Mouse (Mus musculus) MEL (cell line): ENCODE results near the gene Ttk. TPM values are rescaled to one million over a fixed set of nuclear protein-coding genes. Genes with fewer than 3 reads are reported as not detected.
A peak's percentile ranks its signal among the peaks of the same experiment; 100 is the strongest.

ENCODE experiments used
- DNase-seq: peaks from one replicate; pipeline ENCODE4 v3.0.0; 2011; ENCODE audit warnings: low read depth, low spot score
- H3K27ac ChIP-seq: 2 replicates; pipeline ENCODE4 v1.5.1; 2012; ENCODE audit warnings: low read depth, mild to moderate bottlenecking, control low read depth, low read length, moderate library complexity; ENCODE audit not compliant: control insufficient read depth
- H3K27me3 ChIP-seq, 2 experiments: fragments of 150-350 bp in 1 of 2; sonication (generic) in 1 of 2; 2 replicates each; pipeline ENCODE4 v1.6.1; 2012; ENCODE audit warnings: low read length in 2 of 2, mild to moderate bottlenecking in 2 of 2, improper control_type of control experiment in 1 of 2, moderate library complexity in 1 of 2; ENCODE audit not compliant: insufficient read depth in 2 of 2, control insufficient read depth in 1 of 2
- H3K36me3 ChIP-seq, 2 experiments: 2 replicates each; pipeline ENCODE4 v1.6.1; 2012 to 2014; ENCODE audit warnings: low read length in 2 of 2, improper control_type of control experiment in 1 of 2, inconsistent platforms in 1 of 2, mild to moderate bottlenecking in 1 of 2; ENCODE audit not compliant: insufficient read depth in 2 of 2, control insufficient read depth in 1 of 2
- H3K4me1 ChIP-seq, 2 experiments: fragments of 150-350 bp in 1 of 2; sonication (generic) in 1 of 2; 2 replicates each; pipeline ENCODE4 v1.6.1; 2012; ENCODE audit warnings: low read length in 2 of 2, improper control_type of control experiment in 1 of 2, mild to moderate bottlenecking in 1 of 2; ENCODE audit not compliant: insufficient read depth in 2 of 2, control insufficient read depth in 1 of 2
- H3K4me3 ChIP-seq, 2 experiments: fragments of 150-350 bp in 1 of 2; sonication (generic) in 1 of 2; 2 replicates each; pipeline ENCODE4 v1.5.1; 2012; ENCODE audit warnings: low read depth in 2 of 2, low read length in 2 of 2, mild to moderate bottlenecking in 2 of 2, moderate library complexity in 2 of 2, control low read depth in 1 of 2, improper control_type of control experiment in 1 of 2; ENCODE audit not compliant: control insufficient read depth in 1 of 2, insufficient read depth in 1 of 2
- H3K79me2 ChIP-seq: 2 replicates; pipeline ENCODE4 v1.6.1; 2012; ENCODE audit warnings: mild to moderate bottlenecking, low read length, moderate library complexity; ENCODE audit not compliant: control insufficient read depth, poor library complexity, insufficient read depth
- H3K9ac ChIP-seq: 2 replicates; pipeline ENCODE4 v1.6.1; 2012; ENCODE audit warnings: low read depth, mild to moderate bottlenecking, control low read depth, low read length, moderate library complexity; ENCODE audit not compliant: control insufficient read depth, poor library complexity, severe bottlenecking
- H3K9me3 ChIP-seq: fragments of 150-350 bp; sonication (generic); replicated peaks from 2 replicates; pipeline ENCODE4 v1.6.1; 2012; ENCODE audit warnings: mild to moderate bottlenecking, low read length, improper control_type of control experiment, moderate library complexity; ENCODE audit not compliant: insufficient read depth
- CHD2 ChIP-seq: IDR thresholded peaks from 2 replicates; pipeline ENCODE4 v1.6.1; 2011; ENCODE audit warnings: low read length, improper control_type of control experiment
- E2F4 ChIP-seq: IDR thresholded peaks from 2 replicates; pipeline ENCODE4 v1.6.1; 2011; ENCODE audit warnings: low read depth, low read length, improper control_type of control experiment, borderline replicate concordance
- EP300 ChIP-seq, 2 experiments: IDR thresholded peaks; 2 replicates each; pipeline ENCODE4 v1.6.1; 2011; ENCODE audit warnings: improper control_type of control experiment in 2 of 2, low read length in 2 of 2, low read depth in 1 of 2, mild to moderate bottlenecking in 1 of 2
- ETS1 ChIP-seq: IDR thresholded peaks from 2 replicates; pipeline ENCODE4 v1.6.1; 2012; ENCODE audit warnings: low read depth, mild to moderate bottlenecking, inconsistent platforms, low read length, improper control_type of control experiment, moderate library complexity
- GABPA ChIP-seq: IDR thresholded peaks from 2 replicates; pipeline ENCODE4 v1.6.1; 2012; ENCODE audit warnings: low read depth, mild to moderate bottlenecking, inconsistent platforms, low read length, improper control_type of control experiment, moderate library complexity
- JUND ChIP-seq: IDR thresholded peaks from 2 replicates; pipeline ENCODE4 v1.6.1; 2011; ENCODE audit warnings: low read depth, mild to moderate bottlenecking, improper control_type of control experiment, low read length
- MAX ChIP-seq: IDR thresholded peaks from 2 replicates; pipeline ENCODE4 v1.6.1; 2011; ENCODE audit warnings: low read length, improper control_type of control experiment
- MYC ChIP-seq: IDR thresholded peaks from 2 replicates; pipeline ENCODE4 v1.6.1; 2011; ENCODE audit warnings: low read depth, mild to moderate bottlenecking, low read length, improper control_type of control experiment, moderate library complexity
- POLR2A ChIP-seq, 2 experiments: IDR thresholded peaks; 2 replicates each; pipeline ENCODE4 v1.6.1; 2011 to 2012; ENCODE audit warnings: low read length in 2 of 2, mild to moderate bottlenecking in 2 of 2, control low read depth in 1 of 2, improper control_type of control experiment in 1 of 2, low read depth in 1 of 2, moderate library complexity in 1 of 2; ENCODE audit not compliant: control insufficient read depth in 1 of 2, insufficient read depth in 1 of 2, poor library complexity in 1 of 2
- POLR2AphosphoS2 ChIP-seq: IDR thresholded peaks from 2 replicates; pipeline ENCODE4 v1.6.1; 2011; ENCODE audit warnings: low read length, improper control_type of control experiment
- POLR2AphosphoS5 ChIP-seq: IDR thresholded peaks from 2 replicates; pipeline ENCODE4 v1.6.1; 2012; ENCODE audit warnings: low read depth, borderline replicate concordance, mild to moderate bottlenecking, inconsistent platforms, low read length, moderate library complexity, mixed read lengths
- RAD21 ChIP-seq: IDR thresholded peaks from 2 replicates; pipeline ENCODE4 v1.6.1; 2011; ENCODE audit warnings: mild to moderate bottlenecking, low read depth, low read length, improper control_type of control experiment
- SIN3A ChIP-seq: IDR thresholded peaks from 2 replicates; pipeline ENCODE4 v1.6.1; 2012; ENCODE audit warnings: low read length, improper control_type of control experiment, inconsistent platforms
- SMC3 ChIP-seq: IDR thresholded peaks from 2 replicates; pipeline ENCODE4 v1.6.1; 2011; ENCODE audit warnings: low read depth, low read length, improper control_type of control experiment
- TCF12 ChIP-seq: IDR thresholded peaks from 2 replicates; pipeline ENCODE4 v1.6.1; 2014; ENCODE audit warnings: low read depth, mild to moderate bottlenecking, inconsistent platforms, low read length, improper control_type of control experiment, moderate library complexity
- UBTF ChIP-seq: IDR thresholded peaks from 2 replicates; pipeline ENCODE4 v1.6.1; 2012; ENCODE audit warnings: low read depth, mild to moderate bottlenecking, inconsistent platforms, low read length, improper control_type of control experiment, moderate library complexity, borderline replicate concordance; ENCODE audit not compliant: insufficient read depth
- USF1 ChIP-seq: IDR thresholded peaks from 2 replicates; pipeline ENCODE4 v1.6.1; 2014; ENCODE audit warnings: low read depth, mild to moderate bottlenecking, inconsistent platforms, low read length, improper control_type of control experiment, moderate library complexity
- ZC3H11A ChIP-seq: IDR thresholded peaks from 2 replicates; pipeline ENCODE4 v1.6.1; 2012; ENCODE audit warnings: low read depth, mild to moderate bottlenecking, inconsistent platforms, low read length, improper control_type of control experiment
- ZKSCAN1 ChIP-seq: IDR thresholded peaks from 2 replicates; pipeline ENCODE4 v1.6.1; 2012; ENCODE audit warnings: low read depth, mild to moderate bottlenecking, inconsistent platforms, low read length, improper control_type of control experiment, moderate library complexity
- ZMIZ1 ChIP-seq: IDR thresholded peaks from 2 replicates; pipeline ENCODE4 v1.6.1; 2012; ENCODE audit warnings: low read depth, mild to moderate bottlenecking, inconsistent platforms, low read length, improper control_type of control experiment, moderate library complexity
- ZNF384 ChIP-seq: IDR thresholded peaks from 2 replicates; pipeline ENCODE4 v1.6.1; 2012; ENCODE audit warnings: low read depth, mild to moderate bottlenecking, inconsistent platforms, low read length, improper control_type of control experiment
- polyA plus RNA-seq, 2 experiments: library from polyadenylated mRNA; stranded (reverse) in 1 of 2; unstranded in 1 of 2; fragments of >175 nt in 1 of 2; fragments of >200 nt in 1 of 2; gene quantifications; 2 replicates each; pipeline versions ENCODE4 v1.2.1 to v1.2.4; 2012; ENCODE audit warnings: low replicate concordance in 2 of 2, low read depth in 1 of 2; ENCODE audit not compliant: insufficient read length in 2 of 2, insufficient read depth in 1 of 2, missing spikeins in 1 of 2
- total RNA-seq: library from RNA; depleted of rRNA; stranded (reverse); fragments of 300-350 nt; gene quantifications from 2 replicates; pipeline ENCODE4 v1.2.3, GENCODE M21; 2012

Gene Ttk
- total and polyA plus RNA-seq, 3 experiments = 16.0 to 18.5 TPM; not detected in 1

DNA sequence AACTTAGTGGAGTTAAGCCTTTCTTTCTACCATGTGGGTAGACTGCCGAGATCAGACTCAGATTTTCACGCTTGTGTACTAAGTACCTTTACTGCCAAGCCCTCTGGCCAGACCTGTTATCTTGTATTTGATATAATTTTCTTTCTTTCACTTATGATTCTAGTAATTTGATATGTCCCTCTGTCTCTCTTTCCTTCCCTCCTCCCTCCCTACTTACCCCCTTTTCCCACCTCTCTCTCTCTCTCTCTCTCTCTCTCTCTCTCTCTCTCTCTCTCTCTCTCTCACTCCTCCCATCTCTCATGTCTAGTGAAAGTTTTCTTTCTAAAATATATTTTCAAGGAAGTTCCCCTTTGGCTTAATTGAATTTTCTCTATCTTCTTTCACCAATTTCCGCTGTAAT, 72.5 kb downstream of the Ttk start:
- H3K9me3 ChIP-seq = no peaks in the 10 kb centered on the region
- H3K27ac ChIP-seq = no peak overlapping the region
- H3K4me1 ChIP-seq = peaks cover 0 to 2% of the 10 kb centered on the region in 2 experiments; a peak in 1 of 4 replicates
- peaks cover 0 to 4% of the 10 kb centered on the region in 2 experiments; a peak in 1 of 4 replicates for H3K27me3 ChIP-seq
- DNase-seq = peak; percentile 55
- H3K9ac ChIP-seq = peak overlapping the region; percentile 62
- TF ChIP-seq POLR2AphosphoS2 (no peak), JUND (peak; percentile 92)
- TF ChIP-seq, all 39 proteins: peak for 1
- Histone ChIP-seq H3K79me2 (no peaks in the 10 kb centered on the region), H3K36me3 (peaks cover 0 to 4% of the 10 kb centered on the region in 2 experiments; a peak in 2 of 4 replicates), H3K4me3 (peak overlapping the region; percentile 64 to 72)

DNA sequence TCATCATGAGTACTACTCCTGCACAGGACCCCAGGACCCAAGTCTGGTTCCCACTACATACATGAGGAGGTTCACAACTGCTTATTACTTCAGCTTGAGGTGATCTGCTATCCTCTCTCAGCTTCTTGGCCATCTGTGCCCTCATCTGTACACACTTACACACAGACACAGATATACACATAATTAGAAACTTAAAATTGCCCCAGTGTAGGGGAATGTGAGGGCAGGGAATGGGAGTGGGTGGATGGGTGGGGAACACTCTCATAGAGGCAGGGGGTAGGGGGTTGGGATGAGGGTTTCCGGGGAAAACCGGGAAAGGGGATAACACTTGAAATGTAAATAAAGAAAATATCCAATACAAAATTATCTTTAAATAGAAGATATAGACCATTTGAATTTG, 75.3 kb downstream of the Ttk start:
- H3K27me3 ChIP-seq = peaks cover 1 to 4% of the 10 kb centered on the region in 2 experiments; a peak in 2 of 4 replicates
- H3K9me3 ChIP-seq = no peaks in the 10 kb centered on the region
- H3K9ac ChIP-seq = no peak overlapping the region
- peaks cover 0 to 4% of the 10 kb centered on the region in 2 experiments; a peak in 2 of 4 replicates for H3K36me3 ChIP-seq
- H3K4me1 ChIP-seq = peaks cover 0 to 2% of the 10 kb centered on the region in 2 experiments; a peak in 1 of 4 replicates
- no peak overlapping the region for H3K4me3 ChIP-seq
- H3K27ac ChIP-seq = no peak overlapping the region
- DNase-seq = no peak
- H3K79me2 ChIP-seq = no peaks in the 10 kb centered on the region
- TF ChIP-seq MAX = no peak

GRCm38 (mm10) chr9:83910926-83911325, 76.4 kb downstream of the Ttk start:
- no peak overlapping the region for H3K9ac ChIP-seq
- no peaks in the 10 kb centered on the region for H3K79me2 ChIP-seq
- no peak overlapping the region for H3K4me3 ChIP-seq
- no peaks in the 10 kb centered on the region for H3K9me3 ChIP-seq
- H3K36me3 ChIP-seq = peaks cover 0 to 4% of the 10 kb centered on the region in 2 experiments; a peak in 2 of 4 replicates
- TF ChIP-seq GABPA = no peak
- TF ChIP-seq POLR2AphosphoS5 = no peak
- no peak for TF ChIP-seq SMC3
- TF ChIP-seq POLR2AphosphoS2 = no peak
- no peak for TF ChIP-seq EP300 (IDR thresholded peaks at IDR 0.05; ENCODE audit: low read depth in 1 of 2, low read length in 2 of 2)
- no peak for TF ChIP-seq ZC3H11A
- TF ChIP-seq CHD2 = no peak
- no peak for TF ChIP-seq UBTF
- TF ChIP-seq ZNF384 = no peak
- no peak for TF ChIP-seq MYC
- no peak for TF ChIP-seq ETS1
- no peak for TF ChIP-seq POLR2A (IDR thresholded peaks at IDR 0.05; ENCODE audit: control insufficient read depth in 1 of 2, insufficient read depth in 1 of 2, low read depth in 1 of 2, low read length in 2 of 2, poor library complexity in 1 of 2)
- no peak for TF ChIP-seq SIN3A
- TF ChIP-seq E2F4 = no peak
- TF ChIP-seq USF1 = no peak
- no peak for TF ChIP-seq JUND
- no peak for TF ChIP-seq ZMIZ1
- no peak for TF ChIP-seq ZKSCAN1
- TF ChIP-seq RAD21 = no peak
- TF ChIP-seq TCF12 = no peak
- TF ChIP-seq, all 39 proteins: peak for 0
- H3K27ac ChIP-seq = no peak overlapping the region
- H3K27me3 ChIP-seq = peaks cover 1 to 6% of the 10 kb centered on the region in 2 experiments; a peak in 2 of 4 replicates
- DNase-seq = no peak
- peaks cover 0 to 2% of the 10 kb centered on the region in 2 experiments; a peak in 1 of 4 replicates for H3K4me1 ChIP-seq
